ENCODE assay signal across 8 mouse cellular contexts in genomic region chr2:113302349-113303239, GRCm38 (mm10). TPM values are rescaled to one million over a fixed set of nuclear protein-coding genes. Genes with fewer than 3 reads are reported as not detected.
DNase-seq lines count a peak whose midpoint lies in the region; ATAC-seq lines count a peak whose summit lies in the region.
"Had no signal": no experiment of that assay in that cellular context is flagged by ENCODE, and none has a peak within 500 bp of the region (broad histone marks: within the 10 kb centered on the region; RNA-seq: fewer than 3 reads in every experiment).

No protein-coding gene starts in this region.

- no peaks in the 10 kb centered on the region for H3K27me3 ChIP-seq in lung, embryonic 15.5 days
- H3K27me3 ChIP-seq in hindbrain, embryonic 11.5 days (ENCODE audit: control insufficient read depth, insufficient read depth, low read length), result no peaks in the 10 kb centered on the region
- H3K27me3 ChIP-seq in neural tube, embryonic 12.5 days (replicated peaks), result no peaks in the 10 kb centered on the region

- 35% methylated on average over 18 of the region's 18 CpGs for WGBS in lung, embryonic 15.5 days
- WGBS in hindbrain, embryonic 11.5 days, result 42% methylated on average over 18 of the region's 18 CpGs
- 44% methylated on average over 18 of the region's 18 CpGs for WGBS in neural tube, embryonic 12.5 days

- H3K4me3 ChIP-seq in lung, embryonic 15.5 days, result no peak overlapping the region
- no peak overlapping the region for H3K4me3 ChIP-seq in hindbrain, embryonic 11.5 days (ENCODE audit: low read depth, low read length)
- no peak overlapping the region for H3K4me3 ChIP-seq in neural tube, embryonic 12.5 days

- ATAC-seq in lung, embryonic 15.5 days (ENCODE audit: borderline replicate concordance, extremely low read depth, low FRiP score, low TSS enrichment), result 0 out of 2 replicates have a peak, but pooled peaks have one; percentile 11
- ATAC-seq in hindbrain, embryonic 11.5 days (ENCODE audit: low FRiP score), result 0 out of 2 replicates have a peak, but pooled peaks have one; percentile 40
- ATAC-seq in neural tube, embryonic 12.5 days (ENCODE audit: low FRiP score, low read depth), result peak; percentile 58
- no peak for ATAC-seq in activated CD4-positive, CD25-positive, alpha-beta regulatory T cell, adult 4 months

- DNase-seq in lung, adult 18-20 months, result no peak
- peak; percentile 18 to 48 for DNase-seq in cerebellum, postnatal 25 days
- DNase-seq in hindbrain, embryonic 11.5 days (ENCODE audit: low spot score), result peak; percentile 74
- peak; percentile 52 to 72 for DNase-seq in layer of hippocampus, postnatal 14 days (ENCODE audit: low spot score in 2 of 2)

- H3K4me1 ChIP-seq in lung, embryonic 15.5 days, result no peaks in the 10 kb centered on the region
- H3K4me1 ChIP-seq in hindbrain, embryonic 11.5 days (replicated peaks; ENCODE audit: control insufficient read depth, insufficient read depth, low read length), result no peaks in the 10 kb centered on the region
- no peaks in the 10 kb centered on the region for H3K4me1 ChIP-seq in neural tube, embryonic 12.5 days

- no peaks in the 10 kb centered on the region for H3K36me3 ChIP-seq in lung, embryonic 15.5 days
- no peaks in the 10 kb centered on the region for H3K36me3 ChIP-seq in hindbrain, embryonic 11.5 days (ENCODE audit: control insufficient read depth, insufficient read depth, low read length)
- no peaks in the 10 kb centered on the region for H3K36me3 ChIP-seq in neural tube, embryonic 12.5 days

- peak overlapping the region; percentile 24; the same call in 1 of the 2 replicates for H3K9ac ChIP-seq in lung, embryonic 15.5 days
- no peak overlapping the region for H3K9ac ChIP-seq in hindbrain, embryonic 11.5 days (ENCODE audit: low read depth, low read length)
- H3K9ac ChIP-seq in neural tube, embryonic 12.5 days, result no peak overlapping the region

- peak overlapping the region; percentile 19; the same call in 1 of the 2 replicates for H3K4me2 ChIP-seq in lung, embryonic 15.5 days
- H3K4me2 ChIP-seq in hindbrain, embryonic 11.5 days (replicated peaks; ENCODE audit: low read depth, low read length), result no peak overlapping the region
- no peak overlapping the region for H3K4me2 ChIP-seq in neural tube, embryonic 12.5 days (replicated peaks)

- H3K27ac ChIP-seq in lung, embryonic 15.5 days, result no peak overlapping the region
- no peak overlapping the region for H3K27ac ChIP-seq in hindbrain, embryonic 11.5 days (ENCODE audit: low read depth, low read length)
- H3K27ac ChIP-seq in neural tube, embryonic 12.5 days, result no peak overlapping the region

- no peaks in the 10 kb centered on the region for H3K9me3 ChIP-seq in lung, embryonic 15.5 days
- no peaks in the 10 kb centered on the region for H3K9me3 ChIP-seq in hindbrain, embryonic 11.5 days (ENCODE audit: control insufficient read depth, low read length)
- H3K9me3 ChIP-seq in neural tube, embryonic 12.5 days, result no peaks in the 10 kb centered on the region

RNA-seq across cellular contexts. Expression of gene Tmco5b, which starts 17.1 kb away (rescaled TPM):
- polyA plus RNA-seq in lung, embryonic 15.5 days (2015; fragmentation: Nextera tagmentation; extraction: Ambion mirVana), result not detected in 2 replicates
- 0.13 TPM in 1 of 2 replicates, not detected in the other for polyA plus RNA-seq in hindbrain, embryonic 11.5 days (2014; fragmentation: Nextera tagmentation; extraction: Ambion mirVana)
- total RNA-seq in layer of hippocampus, postnatal 14 days (2021), result under 1 TPM in 1 of 2 experiments, not detected in 1; 0.31 TPM
- not detected in 2 replicates for polyA plus RNA-seq in neural tube, embryonic 12.5 days (2016; fragmentation: Nextera tagmentation; extraction: Ambion mirVana)
- polyA plus RNA-seq in activated CD4-positive, CD25-positive, alpha-beta regulatory T cell, adult 4 months (2017; shearing (Covaris generic)), result not detected
- polyA plus RNA-seq: liver, embryonic 16.5 days had no signal

RNA-seq across cellular contexts. Expression of gene Fmn1, which starts 24.9 kb away (rescaled TPM):
- 2.0 and 2.6 TPM in 2 replicates for polyA plus RNA-seq in lung, embryonic 15.5 days (2015; fragmentation: Nextera tagmentation; extraction: Ambion mirVana)
- polyA plus RNA-seq in hindbrain, embryonic 11.5 days (2014; fragmentation: Nextera tagmentation; extraction: Ambion mirVana), result 1.3 and 2.0 TPM in 2 replicates
- 10 to 100 TPM; 20.0 to 22.4 TPM for total RNA-seq in layer of hippocampus, postnatal 14 days (2021)
- polyA plus RNA-seq in neural tube, embryonic 12.5 days (2016; fragmentation: Nextera tagmentation; extraction: Ambion mirVana), result 2.6 and 3.1 TPM in 2 replicates
- polyA plus RNA-seq in activated CD4-positive, CD25-positive, alpha-beta regulatory T cell, adult 4 months (2017; shearing (Covaris generic)), result under 1 TPM; 0.19 to 0.37 TPM

Comparison
In these comparisons a context has a peak if more than half of its experiments do, and no peak if none do; other contexts are left out.
1. DNase-seq: peak in cerebellum, postnatal 25 days (2 of 2), hindbrain, embryonic 11.5 days (single experiment) and layer of hippocampus, postnatal 14 days (2 of 2); none in lung, adult 18-20 months (0 of 2).